Mouse (Mus musculus) c-Kit-positive CD71-positive TER-119-positive erythroid progenitor cells, embryonic 14.5 days (primary cell): ENCODE results near the gene Zbtb7a.
A peak's percentile ranks its signal among the peaks of the same experiment; 100 is the strongest.
"Not testable (repeated sequence)": the region's sequence is repeated elsewhere in the genome, so short reads cannot be mapped to it uniquely, and the experiment has no call there.

ENCODE experiments used
- DNase-seq: peaks from one replicate; pipeline ENCODE4 v3.0.0-alpha.2; 2013; ENCODE audit warnings: low spot score

The Zbtb7a gene

DNA sequence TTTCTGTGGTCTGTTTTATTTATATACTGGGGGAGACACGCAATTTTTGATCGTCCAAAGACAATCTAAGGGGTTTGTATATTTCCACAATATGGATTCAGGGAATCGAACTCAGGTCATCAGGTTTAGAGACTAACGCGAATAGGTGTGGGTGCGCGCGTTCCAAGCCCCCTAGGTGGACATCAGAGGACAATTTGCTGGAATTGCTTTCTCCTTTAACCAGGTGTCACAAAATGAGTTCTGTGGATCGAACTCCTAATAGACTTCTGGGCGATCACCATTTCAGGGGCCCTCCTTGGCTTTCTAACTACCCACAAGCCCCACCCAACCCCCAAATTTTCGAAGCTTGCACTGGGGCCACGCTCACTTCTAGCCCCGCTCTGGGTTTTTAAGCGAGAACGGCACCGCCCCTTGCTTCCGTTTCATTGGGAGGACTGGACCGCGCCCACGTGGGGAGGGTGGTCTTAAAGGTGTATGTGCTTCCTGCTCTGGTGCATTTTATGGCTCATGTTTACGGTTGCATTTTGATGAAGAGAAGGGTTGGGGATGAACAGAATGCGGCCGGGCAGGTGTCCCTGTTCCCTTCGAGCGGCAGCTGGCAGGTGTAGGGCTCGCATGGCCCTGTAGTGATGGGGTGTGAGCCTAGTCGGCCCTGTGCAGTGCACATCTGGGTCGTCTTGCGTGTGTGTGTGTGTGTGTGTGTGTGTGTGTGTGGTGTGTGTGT lies 33.7 kb downstream of the Zbtb7a start:
- peak; percentile 83 for DNase-seq

DNA sequence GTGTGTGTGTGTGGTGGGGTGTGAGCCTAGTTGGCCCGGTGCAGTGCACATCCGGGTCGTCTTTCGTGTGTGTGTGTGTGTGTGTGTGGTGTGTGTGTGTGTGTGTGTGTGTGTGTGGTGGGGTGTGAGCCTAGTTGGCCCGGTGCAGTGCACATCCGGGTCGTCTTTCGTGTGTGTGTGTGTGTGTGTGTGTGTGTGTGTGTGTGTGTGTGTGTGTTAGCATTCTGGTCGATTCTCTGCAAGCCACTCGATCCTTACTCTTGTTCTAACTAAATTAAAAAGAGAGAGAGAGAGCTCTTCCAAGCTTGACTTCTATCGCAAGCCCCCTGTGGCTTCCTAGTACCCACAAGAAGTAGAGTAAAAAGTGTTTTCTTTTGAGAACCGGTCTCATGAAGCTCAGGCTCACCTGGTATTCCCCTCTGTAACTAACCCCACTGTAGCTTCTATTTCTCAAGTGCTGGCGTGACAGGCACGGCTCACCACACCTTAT lies 34.4 kb downstream of the Zbtb7a start:
- not testable (repeated sequence) for DNase-seq

DNA sequence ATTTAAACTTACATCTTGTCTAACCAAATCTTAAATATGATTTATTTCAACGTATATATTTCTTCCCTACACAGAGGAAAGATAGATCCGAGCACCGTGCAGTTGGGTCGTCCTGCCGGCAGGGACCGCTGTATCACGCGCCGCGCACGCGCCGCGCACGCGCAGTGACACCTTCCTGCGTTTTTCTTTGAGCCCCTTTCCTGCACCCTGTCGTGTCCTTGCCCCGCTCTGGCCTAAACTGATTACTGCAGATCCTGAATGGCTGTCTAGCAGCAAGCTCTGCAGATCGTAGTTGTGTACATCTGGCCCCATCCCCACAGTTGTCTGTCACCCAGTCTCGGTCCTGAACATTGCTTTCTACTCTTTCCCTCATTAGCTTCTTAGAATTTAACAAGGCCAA lies 38.1 kb downstream of the Zbtb7a start:
- DNase-seq, result peak; percentile 81

- peak; percentile 84 for DNase-seq
These were observed 39.8 kb downstream of the Zbtb7a start for GRCm38 (mm10) chr10:81174617-81175344.

- not testable (repeated sequence) for DNase-seq
These were observed 40.3 kb downstream of the Zbtb7a start for GRCm38 (mm10) chr10:81175345-81175701.

DNA sequence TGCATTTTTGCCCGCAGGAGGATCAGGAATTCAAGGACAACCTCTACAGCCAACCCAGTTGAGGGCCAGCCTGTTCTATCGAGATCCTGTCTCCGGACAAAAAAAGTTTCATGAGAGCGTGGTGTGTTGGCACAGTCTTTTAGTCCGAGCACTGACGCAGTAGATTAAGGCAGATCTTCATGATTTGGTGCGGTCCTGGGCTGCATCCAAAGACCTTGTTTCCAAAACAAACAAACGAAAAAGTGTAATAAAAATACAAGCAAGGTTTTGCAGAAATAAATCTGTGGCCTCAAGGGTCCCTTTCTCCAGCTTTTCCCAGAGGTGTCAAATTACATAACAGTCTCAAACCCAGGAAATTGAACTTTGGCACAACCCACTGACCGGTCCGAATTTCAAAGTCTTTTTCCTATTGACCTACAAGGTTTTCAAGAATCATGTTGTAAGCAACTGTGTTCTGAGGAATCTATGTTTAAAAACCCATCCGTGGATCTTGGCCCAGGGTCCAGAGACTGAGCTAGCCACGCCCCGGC lies 41.0 kb downstream of the Zbtb7a start:
- DNase-seq, result no peak

- DNase-seq, result peak; percentile 97
These were observed 41.6 kb downstream of the Zbtb7a start, which contains the start of gene Eef2 for GRCm38 (mm10) chr10:81176466-81177271. TSS of gene Eef2 (plus strand) at chr10:81176631.

DNA sequence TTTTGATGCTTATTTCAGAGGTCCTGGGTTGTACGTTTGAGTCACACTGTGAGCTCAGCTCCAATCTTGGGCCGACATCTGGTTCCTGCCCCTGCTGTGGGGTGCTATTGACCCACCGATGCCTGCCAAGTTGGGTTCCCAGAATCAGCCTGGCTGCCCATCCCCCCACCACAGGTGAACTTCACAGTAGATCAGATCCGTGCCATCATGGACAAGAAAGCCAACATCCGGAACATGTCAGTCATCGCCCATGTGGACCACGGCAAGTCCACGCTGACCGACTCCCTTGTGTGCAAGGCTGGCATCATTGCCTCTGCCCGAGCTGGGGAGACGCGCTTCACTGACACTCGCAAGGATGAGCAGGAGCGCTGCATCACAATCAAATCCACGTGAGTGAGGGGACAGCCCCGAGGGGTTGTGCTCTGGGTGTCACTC lies 42.5 kb downstream of the Zbtb7a start:
- DNase-seq, result peak; percentile 53

- DNase-seq, result no peak
These were observed 43.1 kb downstream of the Zbtb7a start for GRCm38 (mm10) chr10:81177958-81178712.

DNA sequence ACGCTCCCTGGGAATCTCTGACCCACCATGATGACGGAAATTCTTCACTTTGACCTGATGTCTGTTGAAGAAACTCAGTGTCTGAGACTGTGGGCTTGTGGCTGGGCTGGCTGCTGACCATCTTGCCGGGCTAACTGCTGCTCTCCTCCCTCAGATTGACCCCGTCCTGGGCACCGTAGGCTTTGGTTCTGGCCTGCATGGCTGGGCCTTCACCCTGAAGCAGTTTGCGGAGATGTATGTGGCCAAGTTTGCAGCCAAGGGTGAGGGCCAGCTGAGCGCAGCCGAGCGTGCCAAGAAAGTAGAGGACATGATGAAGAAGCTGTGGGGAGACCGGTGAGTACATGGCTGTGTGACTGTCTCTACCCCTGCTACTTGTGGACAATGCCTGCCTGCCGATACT lies 43.9 kb downstream of the Zbtb7a start:
- DNase-seq, result no peak

- no peak for DNase-seq
These were observed 44.7 kb downstream of the Zbtb7a start for GRCm38 (mm10) chr10:81179451-81180342.

DNA sequence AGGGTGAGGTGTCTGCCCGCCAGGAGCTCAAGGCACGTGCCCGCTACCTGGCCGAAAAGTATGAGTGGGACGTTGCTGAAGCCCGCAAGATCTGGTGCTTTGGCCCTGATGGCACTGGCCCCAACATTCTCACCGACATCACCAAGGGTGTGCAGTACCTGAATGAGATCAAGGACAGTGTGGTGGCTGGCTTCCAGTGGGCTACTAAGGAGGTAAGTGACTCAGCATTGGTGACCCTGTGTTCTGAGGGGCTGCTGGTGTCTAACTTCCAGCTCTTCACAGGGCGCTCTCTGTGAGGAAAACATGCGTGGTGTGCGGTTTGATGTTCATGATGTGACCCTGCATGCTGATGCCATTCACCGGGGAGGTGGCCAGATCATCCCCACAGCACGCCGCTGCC lies 45.9 kb downstream of the Zbtb7a start:
- DNase-seq, result no peak

- DNase-seq, result not testable (repeated sequence)
These were observed 46.8 kb downstream of the Zbtb7a start for GRCm38 (mm10) chr10:81181860-81182259.

GRCm38 (mm10) chr10:81182336-81183333 lies 47.6 kb downstream of the Zbtb7a start, which contains the start of gene Dapk3:
TSS of gene Dapk3 (plus strand) at chr10:81183005.
- peak; percentile 99 for DNase-seq

DNA sequence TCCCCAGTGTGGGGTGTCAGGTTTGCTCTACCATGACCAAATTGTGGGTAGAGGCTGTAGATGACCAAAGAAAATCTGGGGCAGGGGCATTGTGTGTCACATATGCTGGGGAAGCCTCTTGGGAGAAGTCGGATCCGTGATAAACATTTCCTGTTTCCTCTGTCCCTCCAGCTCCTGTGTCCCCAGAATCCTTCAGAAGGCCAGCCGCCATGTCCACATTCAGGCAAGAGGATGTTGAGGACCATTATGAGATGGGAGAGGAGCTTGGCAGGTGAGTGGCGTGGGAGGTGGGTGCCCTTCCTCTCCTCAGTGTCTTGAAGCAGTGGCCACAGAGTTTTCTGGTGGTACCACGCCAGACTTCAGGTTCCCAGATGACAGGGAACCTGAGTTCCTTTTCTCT lies 48.8 kb downstream of the Zbtb7a start, which contains the start of gene 4930442H23Rik:
Gene 4930442H23Rik, minus strand, starts transcription at position 45 of the 400 bp plus-strand sequence.
- DNase-seq, result no peak

DNA sequence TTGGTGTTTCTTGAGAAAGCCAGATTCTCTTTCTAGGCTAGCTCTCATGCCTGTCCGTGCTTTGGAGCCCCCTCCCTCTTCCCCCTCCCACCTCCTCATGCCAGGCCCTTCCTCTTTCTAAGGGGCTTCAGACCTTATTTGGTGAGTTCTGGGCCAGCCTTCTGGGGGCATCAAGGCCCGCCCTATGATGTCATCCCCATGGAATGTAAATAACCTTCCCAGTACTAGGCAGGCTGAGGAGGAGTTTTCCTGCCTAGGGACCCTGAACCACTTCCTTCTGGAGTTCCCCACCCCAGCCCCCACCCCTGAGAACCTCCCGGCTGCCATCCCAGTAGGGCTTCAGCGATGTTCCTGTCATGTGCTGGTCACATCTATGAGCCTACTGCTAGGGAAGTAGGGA lies 49.7 kb downstream of the Zbtb7a start:
- no peak for DNase-seq

DNA sequence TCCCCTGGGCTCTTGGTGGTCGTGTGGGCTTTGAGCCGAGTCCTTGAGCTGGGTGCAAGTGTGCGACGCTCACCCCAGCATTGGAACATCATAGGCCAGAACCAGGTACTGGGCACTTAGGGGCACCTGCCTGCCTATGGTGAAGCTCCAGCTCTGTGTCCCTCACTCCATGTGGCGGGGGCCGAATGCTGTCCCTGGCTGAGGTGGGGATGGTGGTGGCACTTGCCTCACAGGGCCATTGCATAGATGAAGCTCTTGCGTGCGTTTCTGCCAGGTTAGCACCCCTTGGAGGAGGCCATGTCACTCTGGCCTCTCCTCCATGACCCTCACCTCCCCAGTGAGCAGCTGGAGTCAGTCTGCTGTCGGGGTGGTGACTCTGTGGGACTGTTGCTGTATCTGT lies 52.1 kb downstream of the Zbtb7a start:
- DNase-seq, result no peak

DNA sequence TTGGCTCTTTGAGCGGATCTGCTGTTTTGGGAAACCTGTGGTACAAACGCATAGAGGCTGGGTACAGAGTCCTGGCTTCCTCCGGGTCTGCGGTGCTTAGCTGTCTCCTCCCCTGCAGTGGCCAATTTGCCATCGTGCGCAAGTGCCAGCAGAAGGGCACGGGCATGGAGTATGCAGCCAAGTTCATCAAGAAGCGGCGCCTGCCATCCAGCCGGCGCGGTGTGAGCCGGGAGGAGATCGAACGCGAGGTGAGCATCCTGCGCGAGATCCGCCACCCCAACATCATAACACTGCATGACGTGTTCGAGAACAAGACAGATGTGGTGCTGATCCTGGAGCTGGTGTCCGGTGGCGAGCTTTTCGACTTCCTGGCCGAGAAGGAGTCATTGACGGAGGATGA lies 54.8 kb downstream of the Zbtb7a start:
- DNase-seq, result no peak
